Mouse (Mus musculus) kidney, embryonic 16.5 days (tissue): ENCODE data around the gene Psma3. TPM values are rescaled to one million over a fixed set of nuclear protein-coding genes. Genes with fewer than 3 reads are reported as not detected.
"Not testable (repeated sequence)": the region's sequence is repeated elsewhere in the genome, so short reads cannot be mapped to it uniquely, and the experiment has no call there.

Experiments
- ATAC-seq: fragments of 200-750 bp; cut with Nextera tagmentation; 2 replicates; pipeline ENCODE4 v1.8.0; 2017; ENCODE audit warnings: moderate TSS enrichment; ENCODE audit not compliant: low FRiP score, low TSS enrichment
- H3K27ac ChIP-seq: fragments of 300-500 bp; sonication (generic); 2 replicates; pipeline ENCODE4 v1.5.1; 2014; ENCODE audit warnings: low read length
- H3K27me3 ChIP-seq: fragments of 300-500 bp; sonication (generic); 2 replicates; pipeline ENCODE4 v1.6.1; 2014; ENCODE audit warnings: low read length, control low read depth, mixed read lengths; ENCODE audit not compliant: insufficient read depth
- H3K36me3 ChIP-seq: fragments of 300-500 bp; sonication (generic); 2 replicates; pipeline ENCODE4 v1.6.1; 2014; ENCODE audit warnings: low read length, control low read depth, mixed read lengths; ENCODE audit not compliant: insufficient read depth
- H3K4me1 ChIP-seq: fragments of 300-500 bp; sonication (generic); 2 replicates; pipeline ENCODE4 v1.6.1; 2014; ENCODE audit warnings: low read length, control low read depth, mixed read lengths; ENCODE audit not compliant: insufficient read depth
- H3K4me2 ChIP-seq: fragments of 300-500 bp; sonication (generic); replicated peaks from 2 replicates; pipeline ENCODE4 v1.6.1; 2014; ENCODE audit warnings: low read depth, low read length
- H3K4me3 ChIP-seq: fragments of 300-500 bp; sonication (generic); 2 replicates; pipeline ENCODE4 v1.5.1; 2014; ENCODE audit warnings: mild to moderate bottlenecking, low read length
- H3K9ac ChIP-seq: fragments of 300-500 bp; sonication (generic); replicated peaks from 2 replicates; pipeline ENCODE4 v1.6.1; 2014; ENCODE audit warnings: low read length
- H3K9me3 ChIP-seq: fragments of 300-500 bp; sonication (generic); 2 replicates; pipeline ENCODE4 v1.6.1; 2016; ENCODE audit warnings: low read length, control low read depth
- WGBS: fragments of 180-500 bp; shearing (Covaris S2); extraction: QIAGEN DNeasy Blood & Tissue Kit; methylation state at CpG from one replicate; pipeline ENCODE4 v1.1.7; 2014; 5-methylcytosine and 5-hydroxymethylcytosine counted together
- polyA plus RNA-seq: library from polyadenylated mRNA; unstranded; fragments of >200 nt; fragmentation: Nextera tagmentation; extraction: Ambion mirVana; gene quantifications from 2 replicates; pipeline ENCODE4 v1.2.1, GENCODE M21; 2015

The Psma3 gene
- polyA plus RNA-seq, 1 experiment from 2014 or later = 638 TPM

- 0% methylated on average over 23 of the region's 33 CpGs for WGBS
- ATAC-seq = no peak
- H3K4me2 ChIP-seq = peak overlapping the region; percentile 68
- H3K27me3 ChIP-seq = no peaks in the 10 kb centered on the region
- peaks cover 29% of the 10 kb centered on the region for H3K4me1 ChIP-seq
- no peaks in the 10 kb centered on the region for H3K9me3 ChIP-seq
- H3K9ac ChIP-seq = peak overlapping the region; percentile 94
- peaks cover 24% of the 10 kb centered on the region for H3K36me3 ChIP-seq
- peak overlapping the region; percentile 96 for H3K27ac ChIP-seq
- H3K4me3 ChIP-seq = peak overlapping the region; percentile 93
Measured at GRCm38 (mm10) chr12:71016211-71016502, 41.7 kb downstream of the Psma3 start.

- Histone ChIP-seq H3K9ac (peak overlapping the region; percentile 94), H3K4me3 (peak overlapping the region; percentile 93), H3K36me3 (peaks cover 26% of the 10 kb centered on the region), H3K4me2 (peak overlapping the region; percentile 68), H3K9me3 (no peaks in the 10 kb centered on the region), H3K4me1 (peaks cover 29% of the 10 kb centered on the region), H3K27ac (peak overlapping the region; percentile 96), H3K27me3 (no peaks in the 10 kb centered on the region)
- ATAC-seq = peak; percentile 23
- WGBS = under 1% methylated on average over 31 of the region's 82 CpGs
Measured at GRCm38 (mm10) chr12:71016503-71017241, 42.3 kb downstream of the Psma3 start.

GRCm38 (mm10) chr12:71017242-71017571 is 42.8 kb downstream of the Psma3 start:
- no peaks in the 10 kb centered on the region for H3K9me3 ChIP-seq
- H3K36me3 ChIP-seq = peaks cover 30% of the 10 kb centered on the region
- H3K27ac ChIP-seq = peak overlapping the region; percentile 96
- H3K27me3 ChIP-seq = no peaks in the 10 kb centered on the region
- H3K9ac ChIP-seq = peak overlapping the region; percentile 94
- peak overlapping the region; percentile 68 for H3K4me2 ChIP-seq
- peaks cover 25% of the 10 kb centered on the region for H3K4me1 ChIP-seq
- H3K4me3 ChIP-seq = peak overlapping the region; percentile 93
- WGBS = 4% methylated on average over 5 of the region's 5 CpGs
- ATAC-seq = no peak

GRCm38 (mm10) chr12:71017827-71018226 is 43.4 kb downstream of the Psma3 start:
- no peak for ATAC-seq
- H3K9me3 ChIP-seq = no peaks in the 10 kb centered on the region
- no peak overlapping the region for H3K9ac ChIP-seq
- peaks cover 22% of the 10 kb centered on the region for H3K4me1 ChIP-seq
- H3K4me2 ChIP-seq = peak overlapping the region; percentile 68
- H3K4me3 ChIP-seq = peak overlapping the region; percentile 5; the same call in 1 of the 2 replicates
- H3K27me3 ChIP-seq = no peaks in the 10 kb centered on the region
- H3K27ac ChIP-seq = no peak overlapping the region
- WGBS = 59% methylated on average over 10 of the region's 10 CpGs
- peaks cover 31% of the 10 kb centered on the region for H3K36me3 ChIP-seq

- Histone ChIP-seq H3K4me1 (peaks cover 10% of the 10 kb centered on the region), H3K4me2 (no peak overlapping the region), H3K4me3 (no peak overlapping the region), H3K9me3 (no peaks in the 10 kb centered on the region), H3K36me3 (peaks cover 40% of the 10 kb centered on the region), H3K9ac (no peak overlapping the region), H3K27me3 (no peaks in the 10 kb centered on the region), H3K27ac (no peak overlapping the region)
- ATAC-seq = no peak
- 89% methylated on average over 8 of the region's 8 CpGs for WGBS
Measured at GRCm38 (mm10) chr12:71019211-71019610, 44.8 kb downstream of the Psma3 start.

GRCm38 (mm10) chr12:71024411-71024810 is 50.0 kb downstream of the Psma3 start:
- no peak for ATAC-seq
- whole genome bisulfite sequencing = 96% methylated on average over 10 of the region's 10 CpGs
- Histone ChIP-seq H3K27ac (no peak overlapping the region), H3K9ac (no peak overlapping the region), H3K4me2 (no peak overlapping the region), H3K27me3 (no peaks in the 10 kb centered on the region), H3K4me3 (no peak overlapping the region), H3K4me1 (no peaks in the 10 kb centered on the region), H3K9me3 (no peaks in the 10 kb centered on the region), H3K36me3 (peaks cover 60% of the 10 kb centered on the region)

GRCm38 (mm10) chr12:71028265-71028664 is 53.8 kb downstream of the Psma3 start:
- peaks cover 51% of the 10 kb centered on the region for H3K36me3 ChIP-seq
- H3K4me1 ChIP-seq, H3K27me3 ChIP-seq, H3K4me2 ChIP-seq, H3K27ac ChIP-seq, H3K9ac ChIP-seq, ATAC-seq, H3K9me3 ChIP-seq, H3K4me3 ChIP-seq: not testable (repeated sequence)
- WGBS = 95% methylated on average over 8 of the region's 8 CpGs

- Histone ChIP-seq H3K36me3 (peaks cover 37% of the 10 kb centered on the region), H3K9me3 (no peaks in the 10 kb centered on the region), H3K4me2 (no peak overlapping the region), H3K27ac (no peak overlapping the region), H3K4me1 (no peaks in the 10 kb centered on the region), H3K4me3 (no peak overlapping the region), H3K9ac (no peak overlapping the region), H3K27me3 (no peaks in the 10 kb centered on the region)
- 88% methylated on average over 8 of the region's 8 CpGs for WGBS
- ATAC-seq = no peak
Measured at GRCm38 (mm10) chr12:71030260-71030659, 55.8 kb downstream of the Psma3 start.

GRCm38 (mm10) chr12:71030722-71031121 is 56.3 kb downstream of the Psma3 start:
- Histone ChIP-seq H3K4me1 (no peaks in the 10 kb centered on the region), H3K4me3 (no peak overlapping the region), H3K4me2 (no peak overlapping the region), H3K9ac (no peak overlapping the region), H3K27me3 (no peaks in the 10 kb centered on the region), H3K36me3 (peaks cover 32% of the 10 kb centered on the region), H3K27ac (no peak overlapping the region), H3K9me3 (no peaks in the 10 kb centered on the region)
- 92% methylated on average over 5 of the region's 5 CpGs for WGBS
- ATAC-seq = no peak

- Histone ChIP-seq H3K9me3 (no peaks in the 10 kb centered on the region), H3K27ac (no peak overlapping the region), H3K27me3 (no peaks in the 10 kb centered on the region), H3K4me2 (no peak overlapping the region), H3K9ac (no peak overlapping the region), H3K4me3 (no peak overlapping the region), H3K4me1 (no peaks in the 10 kb centered on the region), H3K36me3 (peaks cover 37% of the 10 kb centered on the region)
- no peak for ATAC-seq
- WGBS = 95% methylated on average over 4 of the region's 4 CpGs
Measured at GRCm38 (mm10) chr12:71035826-71036225, 61.4 kb downstream of the Psma3 start.
